Mouse (Mus musculus): Measurements from ENCODE around the gene Sgsm1.

Gene Sgsm1

DNA sequence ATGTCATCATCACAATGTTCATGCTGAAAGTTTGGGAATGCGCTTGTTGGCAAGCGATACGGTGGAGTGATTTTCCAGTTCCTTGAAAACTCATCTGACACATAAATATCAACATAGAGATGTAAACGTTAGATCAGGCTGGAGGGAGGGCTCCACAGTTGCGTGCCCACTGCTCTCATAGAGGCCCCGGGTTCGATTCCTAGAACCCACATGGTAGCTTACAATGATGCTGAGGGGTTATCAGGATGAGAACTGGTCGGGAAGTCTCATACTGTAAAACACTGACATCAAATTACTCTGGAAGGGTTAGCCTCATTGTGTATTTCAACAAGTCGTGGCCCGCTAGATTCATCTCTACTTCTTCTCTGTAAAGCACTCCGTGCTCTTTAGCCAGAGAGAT lies 24.5 kb downstream of the Sgsm1 start:
- no peak for DNase-seq (ENCODE audit: low read depth, low spot score)

DNA sequence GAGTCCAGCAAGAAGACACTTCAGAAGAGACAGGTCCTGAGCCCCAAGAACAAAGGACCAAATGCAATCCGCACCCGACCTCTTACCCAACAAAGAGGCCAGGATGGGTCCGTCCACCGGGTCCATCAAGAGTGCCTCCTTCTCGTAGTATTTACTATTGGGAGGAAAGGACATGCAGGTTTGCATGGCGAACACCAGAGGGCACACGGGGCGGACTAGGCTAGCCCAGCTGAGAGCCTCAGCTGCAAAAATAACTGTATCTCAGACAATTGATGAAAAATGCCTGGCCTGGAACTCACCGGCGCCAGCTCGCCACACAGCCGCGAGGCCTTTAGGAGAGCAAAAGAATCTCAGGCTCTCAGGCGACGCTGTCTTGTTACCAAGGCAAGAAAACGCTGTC lies 25.0 kb downstream of the Sgsm1 start:
- DNase-seq (ENCODE audit: low read depth, low spot score): no peak

DNA sequence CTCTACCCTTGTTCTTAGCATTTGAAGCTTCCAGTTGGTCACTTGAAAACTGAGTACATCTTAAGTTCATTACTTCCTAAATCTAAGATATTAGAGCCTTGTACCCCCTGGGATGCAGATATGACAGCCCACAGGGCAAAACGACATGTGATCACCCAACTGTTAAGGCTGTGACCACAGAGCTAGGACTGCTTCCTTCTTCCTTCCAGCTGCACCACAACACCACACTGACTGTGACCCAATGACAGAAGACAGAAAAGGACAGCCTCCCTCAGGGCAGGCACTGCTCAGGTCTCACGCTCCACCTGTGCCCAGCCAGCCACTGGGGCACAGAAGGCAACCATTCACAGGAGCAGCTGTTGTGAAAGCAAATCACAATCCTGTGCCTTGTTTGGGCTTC lies 26.9 kb downstream of the Sgsm1 start:
- no peak for DNase-seq (ENCODE audit: low read depth, low spot score)

DNA sequence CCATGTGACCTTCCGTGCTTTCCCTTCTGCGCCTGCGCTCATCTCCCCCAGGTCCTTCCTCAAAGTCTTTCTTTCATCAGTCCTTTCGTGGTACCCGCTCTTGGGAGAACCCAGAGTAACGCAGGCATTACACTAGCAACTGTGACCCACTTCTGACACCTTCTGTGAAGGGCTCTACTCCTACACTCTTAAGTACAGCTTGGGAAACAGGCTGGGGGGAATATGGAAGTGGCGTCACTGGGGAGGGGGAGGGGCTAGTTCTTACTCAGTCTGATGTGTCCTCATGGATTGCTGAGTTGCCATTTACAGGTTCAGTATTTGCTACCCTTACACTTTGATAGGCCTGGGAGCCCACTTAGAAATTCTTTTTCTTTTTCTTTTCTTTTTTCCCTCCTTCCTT lies 29.0 kb downstream of the Sgsm1 start:
- DNase-seq (ENCODE audit: low read depth, low spot score): no peak

DNA sequence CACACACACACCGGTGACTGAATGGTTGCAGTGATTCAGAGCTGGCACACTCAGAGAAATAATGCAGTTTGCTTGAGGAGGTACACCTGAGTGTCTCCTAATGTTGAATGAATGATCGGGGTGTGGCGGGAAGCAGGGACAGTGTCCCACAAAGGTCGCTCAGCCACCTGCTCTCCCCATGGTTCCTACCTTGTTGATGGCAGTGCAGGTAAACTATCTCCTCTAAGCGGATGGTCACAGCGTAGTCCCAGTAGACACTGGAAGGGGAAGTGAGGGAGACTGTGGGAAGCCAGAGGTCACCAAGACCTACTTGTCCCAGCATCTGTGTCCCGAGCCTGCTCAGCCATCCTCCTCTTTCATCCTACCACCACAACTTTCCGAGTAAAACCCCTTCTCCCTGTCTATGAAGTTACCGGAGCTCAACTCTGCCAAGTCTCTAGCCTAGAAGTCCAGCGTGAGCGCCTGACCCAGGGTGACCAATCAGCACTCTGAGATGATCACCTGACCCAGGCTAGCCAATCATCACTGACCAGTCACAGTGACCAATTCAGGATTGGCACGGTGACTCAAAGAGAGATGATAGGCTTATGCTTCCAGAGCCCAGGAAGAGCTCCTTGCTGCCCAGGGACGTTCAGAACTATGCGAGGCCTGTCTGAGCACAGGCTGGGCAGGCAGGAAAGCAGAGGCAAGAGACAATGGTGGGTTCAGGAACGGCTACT lies 30.3 kb downstream of the Sgsm1 start:
- no peak for DNase-seq (ENCODE audit: low read depth, low spot score)

DNA sequence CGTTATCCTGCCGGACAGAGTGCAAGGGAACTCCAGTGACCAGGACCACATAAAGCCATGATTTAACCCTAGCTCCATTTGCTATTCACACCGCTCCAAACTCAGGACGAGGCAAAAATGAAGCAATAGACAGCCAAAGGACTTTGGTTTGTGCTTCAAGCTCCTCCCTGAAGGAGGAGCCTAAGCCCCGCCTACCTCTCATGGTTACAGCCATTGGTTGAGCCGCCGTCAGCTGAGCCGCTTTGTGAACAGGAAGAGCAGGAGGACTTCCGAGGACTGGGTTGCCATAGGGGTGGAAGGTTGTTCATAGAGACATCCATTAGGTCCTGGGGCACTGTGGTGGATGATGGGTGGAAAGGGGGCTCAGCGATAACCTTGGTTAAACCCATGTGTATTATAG lies 34.7 kb downstream of the Sgsm1 start:
- DNase-seq (ENCODE audit: low read depth, low spot score): no peak

DNA sequence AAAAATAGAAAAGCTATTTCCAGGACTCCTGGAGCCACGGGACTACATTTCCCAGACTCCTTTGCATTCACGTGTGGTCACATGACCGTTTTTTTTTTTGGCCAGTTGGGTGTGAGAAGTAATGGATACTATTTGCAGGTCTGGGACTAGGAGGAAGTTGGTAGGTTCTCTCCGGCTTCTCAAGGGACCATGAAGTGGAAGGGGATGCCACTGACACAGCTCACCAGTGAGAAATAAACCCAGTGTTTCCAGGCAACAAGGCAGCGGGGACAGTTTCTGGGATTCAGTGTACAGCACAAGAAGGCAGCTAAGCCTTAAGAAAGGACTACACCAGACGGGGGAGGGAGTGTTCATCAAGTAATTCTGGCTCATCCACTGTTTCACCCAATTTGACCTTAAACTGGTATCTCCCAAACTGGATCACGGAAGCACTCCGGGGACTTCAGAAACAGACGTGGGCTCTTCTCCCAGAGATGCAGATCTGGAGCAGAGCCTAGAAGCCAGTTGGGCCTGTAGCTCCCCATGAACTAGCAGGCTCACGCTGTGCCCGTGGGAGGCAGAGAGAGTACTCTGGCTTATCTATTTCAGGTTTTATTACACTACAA lies 39.3 kb downstream of the Sgsm1 start:
- DNase-seq (ENCODE audit: low read depth, low spot score): peak; percentile 94

DNA sequence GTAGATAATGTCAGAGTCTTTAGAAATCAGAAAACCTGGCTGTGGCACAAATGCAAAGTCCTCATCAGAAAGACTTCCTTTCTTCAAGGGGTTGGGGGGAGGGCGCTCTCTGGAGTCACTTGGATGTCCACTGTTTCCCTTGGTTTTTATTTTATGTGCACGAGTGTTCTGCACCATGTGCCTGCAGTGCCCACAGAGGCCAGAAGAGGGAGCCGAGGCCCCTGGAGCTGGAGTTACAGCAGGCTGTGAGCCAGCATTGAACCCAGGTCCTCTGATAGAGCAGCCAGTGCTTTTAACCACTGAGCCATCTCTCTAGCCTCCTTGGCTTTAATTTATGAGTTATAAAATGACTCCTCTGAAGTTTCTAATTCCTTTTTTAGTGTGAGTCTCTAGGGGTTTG lies 40.5 kb downstream of the Sgsm1 start:
- no peak for DNase-seq (ENCODE audit: low read depth, low spot score)

DNA sequence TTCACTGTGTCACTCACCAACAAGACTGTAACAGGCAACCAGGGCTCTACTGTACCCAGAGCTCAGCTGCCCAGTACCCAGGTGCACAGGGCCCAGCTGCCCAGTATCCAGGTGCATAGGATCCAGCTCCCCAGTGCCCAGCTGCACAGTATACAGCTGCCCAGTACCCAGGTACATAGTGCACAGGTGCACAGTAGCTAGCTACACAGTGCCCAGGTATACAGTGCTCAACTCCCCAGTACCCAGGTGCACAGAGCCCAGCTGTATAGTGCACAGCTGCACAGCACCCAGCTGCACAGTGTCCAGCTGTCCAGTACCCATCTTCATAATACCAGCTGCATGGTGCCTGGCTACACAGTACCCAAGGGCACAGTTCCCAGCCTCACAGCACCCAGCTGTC lies 42.3 kb downstream of the Sgsm1 start:
- DNase-seq (ENCODE audit: low read depth, low spot score): no peak

DNA sequence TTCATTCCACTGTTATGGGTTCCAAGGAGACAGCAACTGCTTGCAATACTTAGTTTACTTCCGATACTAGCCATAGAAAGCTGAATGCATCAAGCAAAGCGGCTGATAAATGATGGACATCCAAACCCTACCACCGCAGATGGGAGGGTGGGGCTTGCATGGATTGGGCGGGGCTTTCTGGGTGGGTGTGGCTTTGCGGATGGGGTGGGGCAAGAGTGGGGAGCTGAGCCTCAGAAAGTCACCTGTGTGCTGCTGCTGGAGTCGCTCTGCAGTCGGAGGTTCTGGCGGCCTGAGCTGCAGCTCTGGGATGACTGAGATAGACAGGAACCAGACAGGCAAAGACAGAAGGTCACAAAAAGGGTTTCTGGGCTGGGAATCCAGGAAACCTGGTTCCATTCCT lies 44.9 kb downstream of the Sgsm1 start:
- no peak for DNase-seq (ENCODE audit: low read depth, low spot score)

DNA sequence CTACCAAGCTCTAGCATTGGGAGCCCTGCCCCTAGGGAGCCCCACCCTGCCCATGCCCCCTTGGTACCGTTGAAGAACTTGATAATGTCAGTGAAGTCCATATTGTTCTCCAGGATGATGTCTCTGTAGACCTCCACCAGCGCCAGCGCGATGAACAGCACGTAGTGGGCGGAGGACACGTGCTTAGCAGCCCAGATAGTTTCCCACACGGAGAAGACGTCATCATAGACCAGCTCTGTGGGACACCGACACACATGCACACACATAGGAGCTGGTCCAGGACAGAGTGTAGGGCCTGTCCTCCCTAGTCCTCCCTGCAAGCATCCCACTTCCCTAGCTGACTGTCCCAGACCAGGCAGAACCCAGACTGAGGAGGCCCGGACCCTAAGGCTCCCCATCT lies 59.8 kb downstream of the Sgsm1 start:
- DNase-seq (ENCODE audit: low read depth, low spot score): peak; percentile 28

DNA sequence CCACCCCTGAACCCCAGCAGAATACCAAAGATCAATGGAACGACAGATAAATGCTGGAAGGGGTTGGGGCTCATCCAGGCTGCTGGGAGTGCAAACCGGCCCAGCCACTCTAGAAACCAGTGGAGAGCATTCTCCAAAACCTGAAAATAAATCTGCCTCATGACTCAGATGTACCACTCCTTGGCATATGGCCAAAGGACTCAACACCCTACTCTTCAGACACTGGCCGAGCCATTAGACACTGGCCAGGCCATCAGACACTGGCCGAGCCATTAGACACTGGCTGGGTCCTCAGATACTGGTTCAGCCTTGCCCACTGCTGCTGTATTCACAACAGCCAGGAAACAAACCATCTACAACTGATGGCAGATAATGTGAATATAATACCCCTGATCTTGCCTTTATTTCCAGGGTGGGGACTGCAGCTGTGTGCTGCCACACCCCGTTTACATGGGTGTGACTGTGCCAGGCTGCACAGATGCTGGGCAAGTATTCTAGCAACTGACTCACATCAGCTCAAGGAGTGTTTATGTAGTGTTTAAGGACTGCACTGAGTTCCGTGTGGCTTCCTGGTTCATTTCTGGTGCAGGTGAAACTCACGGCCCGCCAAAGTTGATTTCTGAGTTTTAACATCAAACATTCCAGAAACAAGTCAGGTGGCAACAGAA lies 61.2 kb downstream of the Sgsm1 start:
- DNase-seq (ENCODE audit: low read depth, low spot score): no peak

DNA sequence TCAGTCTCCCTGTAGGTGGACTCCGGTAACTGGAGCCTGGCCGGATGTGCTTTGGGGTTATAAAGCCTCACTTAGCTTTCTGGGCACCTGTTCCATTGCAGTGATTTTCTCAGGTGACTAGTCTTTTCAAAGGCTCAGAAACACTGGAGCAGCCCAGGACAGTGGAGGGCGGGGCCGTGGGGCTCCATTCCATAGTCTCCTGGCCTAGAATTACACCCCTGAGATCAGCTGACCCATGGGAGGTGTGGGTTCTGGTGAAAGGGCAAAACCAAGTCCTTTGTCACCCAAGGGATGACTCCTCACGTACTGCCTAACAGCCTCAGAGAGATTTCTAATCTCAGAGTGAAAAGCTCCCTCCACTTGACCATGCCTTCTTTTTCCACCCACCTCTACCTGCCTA lies 80.4 kb downstream of the Sgsm1 start:
- no peak for DNase-seq (ENCODE audit: low read depth, low spot score)

DNA sequence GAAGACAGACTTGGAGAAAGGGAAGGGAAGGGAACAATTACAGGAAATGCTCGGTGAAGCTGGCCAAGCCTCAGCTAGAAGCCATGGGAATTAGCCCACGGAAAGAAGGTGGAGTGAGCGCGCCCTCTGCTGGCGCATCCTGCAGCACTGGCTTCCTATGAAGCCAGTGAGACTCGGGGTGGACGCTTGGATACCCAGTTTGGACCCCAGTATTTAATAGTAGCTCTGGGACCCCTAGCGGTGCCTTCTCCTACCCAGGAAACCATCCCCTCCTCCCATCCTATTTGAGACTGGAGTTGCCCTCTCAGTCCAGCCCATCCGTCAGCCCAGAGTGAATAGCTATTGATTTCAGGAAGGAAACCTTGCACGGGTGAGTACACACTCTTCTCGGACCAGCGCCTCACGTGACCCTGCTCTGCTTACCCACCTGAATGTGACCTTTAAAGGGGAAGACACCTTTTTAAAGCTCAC lies 83.9 kb downstream of the Sgsm1 start, which contains the start of gene Tmem211:
Tmem211 (plus strand) TSS at position 278 of the 471 bp plus-strand sequence.
- peak; percentile 60 for DNase-seq (ENCODE audit: low read depth, low spot score)

DNA sequence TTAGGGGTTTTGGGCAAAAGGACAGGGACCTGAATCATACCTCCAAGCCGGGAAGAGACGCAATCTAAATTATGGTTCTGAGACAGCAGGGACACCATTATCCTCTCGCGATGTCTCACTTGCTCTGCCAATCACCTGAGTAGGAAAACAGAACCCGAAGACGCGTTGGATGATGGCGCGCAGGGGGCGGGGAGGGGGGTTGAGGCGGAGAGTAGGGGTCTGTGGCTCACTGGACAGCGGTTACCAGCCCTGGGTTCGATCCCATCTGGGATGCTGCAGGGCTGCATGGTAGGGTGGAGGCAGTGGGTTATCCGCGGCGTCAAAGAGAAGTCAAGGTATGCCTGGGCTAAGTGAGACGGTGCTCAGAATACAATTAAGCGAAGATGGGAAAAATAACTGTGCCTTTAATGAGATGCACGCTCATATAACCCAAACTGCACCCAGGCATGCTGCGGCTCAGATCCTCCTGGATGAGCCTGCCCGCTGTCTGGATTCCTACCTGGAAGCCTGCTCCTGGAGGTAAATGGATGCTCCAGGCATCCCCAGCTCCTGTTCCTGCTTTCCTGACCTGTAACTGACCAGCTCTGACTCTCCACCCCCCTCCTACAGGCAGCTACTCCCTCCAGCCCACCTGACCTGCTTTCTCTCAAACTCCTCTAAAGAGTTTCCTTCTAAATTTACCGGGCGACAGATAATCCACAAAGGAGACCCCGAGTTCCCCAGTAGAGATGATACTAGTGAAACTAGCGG lies 84.7 kb downstream of the Sgsm1 start:
- DNase-seq (ENCODE audit: low read depth, low spot score): no peak

DNA sequence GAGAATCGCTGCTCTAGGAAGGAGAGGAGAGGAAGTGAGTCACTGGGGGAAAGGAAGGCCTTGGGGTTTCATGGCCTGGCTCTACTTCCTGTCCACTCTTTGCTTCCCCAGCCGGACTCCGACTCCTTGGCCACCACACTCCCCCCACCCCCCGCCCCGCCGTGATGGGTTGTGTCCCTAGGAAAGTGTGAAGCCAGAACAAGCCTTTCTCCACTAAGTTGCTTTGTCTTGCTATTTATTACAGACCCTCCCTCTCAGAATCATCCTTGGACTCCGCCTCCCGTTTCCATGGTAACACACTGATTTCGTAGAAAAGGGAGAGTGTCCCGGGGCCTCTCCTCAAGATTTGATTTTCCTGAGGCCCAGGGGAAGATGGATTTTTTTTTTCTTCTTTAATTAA lies 85.3 kb downstream of the Sgsm1 start:
- no peak for DNase-seq (ENCODE audit: low read depth, low spot score)

DNA sequence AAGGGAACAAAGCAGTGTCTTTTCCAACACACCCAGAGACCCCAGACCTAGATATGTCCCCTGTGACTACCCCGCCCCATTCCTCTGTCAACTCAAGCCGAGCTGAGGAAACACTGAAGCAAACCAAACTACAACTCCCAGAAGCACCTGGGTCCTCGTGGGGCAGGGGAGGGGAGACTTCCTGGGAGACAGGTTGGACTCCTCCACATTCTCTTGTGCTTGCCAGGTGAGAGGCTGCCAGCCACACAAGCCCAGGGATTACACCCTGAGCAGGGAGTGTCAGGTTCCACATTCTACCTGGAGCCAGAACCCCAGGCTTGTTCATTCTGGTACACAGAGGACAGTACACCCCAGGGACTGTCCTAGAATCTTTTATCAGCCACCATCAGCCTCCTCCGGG lies 86.7 kb downstream of the Sgsm1 start:
- no peak for DNase-seq (ENCODE audit: low read depth, low spot score)

DNA sequence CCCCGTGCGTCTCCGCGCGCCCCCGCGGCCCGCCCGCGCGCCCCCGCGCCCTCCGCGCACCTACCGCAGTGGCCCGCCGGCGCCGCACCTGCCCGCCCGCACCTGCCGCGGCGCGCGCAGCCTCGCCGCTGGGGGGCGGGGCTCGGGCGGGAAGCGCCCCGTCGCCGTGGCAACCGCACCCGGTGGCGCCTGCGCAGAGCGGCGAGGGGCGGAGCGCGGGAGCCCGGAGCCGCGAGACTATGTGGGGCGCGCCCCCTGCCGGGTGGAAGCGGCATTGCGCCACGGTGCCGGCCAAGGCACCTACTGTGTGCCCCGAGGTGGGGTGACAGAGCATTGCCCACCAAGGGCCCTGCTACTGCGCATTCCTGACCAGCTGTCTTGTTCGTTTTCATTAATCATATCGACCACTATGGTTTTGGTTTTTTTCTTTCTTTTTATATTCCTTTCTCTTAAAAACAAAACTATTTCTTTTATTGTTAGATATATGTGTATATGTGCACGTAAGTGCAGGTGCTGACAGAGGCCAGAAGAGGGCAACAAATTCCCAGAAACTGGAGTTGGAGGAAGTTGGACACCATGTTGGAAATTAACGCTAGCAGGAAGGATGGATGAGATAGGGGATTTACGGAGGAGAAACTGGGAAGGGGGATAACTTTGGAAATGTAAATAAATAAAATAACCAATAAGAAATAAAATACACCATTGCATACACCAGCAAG lies 89.3 kb downstream of the Sgsm1 start, which contains the start of gene 2900026A02Rik:
2900026A02Rik (minus strand) TSS at position 90 of the 719 bp plus-strand sequence.
- DNase-seq (ENCODE audit: low read depth, low spot score): no peak

DNA sequence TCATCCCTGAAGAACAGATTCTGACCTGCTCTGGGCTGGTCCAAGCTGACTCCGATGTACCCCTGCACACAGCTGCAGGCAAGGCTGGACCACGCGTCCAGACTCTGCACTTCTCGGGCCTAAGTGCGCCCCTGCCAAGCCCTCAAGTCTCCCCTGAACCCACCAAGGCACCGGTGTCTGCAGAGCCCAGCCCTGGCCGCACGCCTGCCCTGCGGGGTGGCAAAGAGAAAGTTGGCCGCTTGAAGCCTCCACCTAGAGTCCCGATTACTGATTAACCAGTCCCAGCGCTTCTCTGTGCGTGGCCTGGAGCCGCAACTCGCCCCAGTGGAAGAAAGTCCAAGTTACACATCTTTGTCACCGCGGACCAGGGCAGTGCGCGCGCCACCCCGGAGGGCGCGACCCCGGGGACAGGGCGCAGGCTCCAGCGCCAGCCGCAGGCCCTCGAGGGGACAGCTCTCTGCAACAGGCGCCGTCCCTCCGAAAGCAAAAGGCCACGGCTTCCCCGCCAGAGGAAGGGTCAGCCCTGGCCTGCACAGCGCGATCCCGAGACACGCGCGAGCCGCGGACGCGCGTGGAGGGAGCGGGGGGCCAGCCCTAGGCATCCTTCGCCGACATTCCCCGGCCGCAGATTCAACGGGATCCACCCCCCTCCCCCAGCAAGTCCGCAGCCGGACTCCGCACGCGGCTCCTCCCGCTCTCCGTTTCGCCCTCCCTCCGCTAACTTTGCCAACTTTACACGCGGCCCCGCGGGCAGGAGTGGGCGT lies 90.0 kb downstream of the Sgsm1 start:
- DNase-seq (ENCODE audit: low read depth, low spot score): no peak

DNA sequence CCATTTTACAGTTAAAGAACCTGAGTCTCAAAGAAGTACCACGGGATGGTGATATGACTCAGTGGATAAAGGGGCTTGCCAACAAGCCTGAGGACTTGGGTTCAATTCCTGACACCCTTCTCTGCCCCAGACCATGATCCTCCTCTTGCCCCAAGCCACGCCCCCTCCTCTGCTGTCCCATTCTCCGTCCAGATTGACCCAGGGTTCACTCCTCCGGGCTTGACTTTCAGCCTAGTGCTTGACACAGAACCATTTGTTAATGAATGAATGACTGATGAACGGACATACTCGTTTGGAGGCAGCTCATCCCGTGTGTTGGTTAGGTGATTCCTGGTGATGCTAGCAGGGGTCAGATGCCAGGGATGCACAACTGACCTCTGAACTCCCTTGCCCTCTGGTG lies 90.7 kb downstream of the Sgsm1 start:
- no peak for DNase-seq (ENCODE audit: low read depth, low spot score)

DNA sequence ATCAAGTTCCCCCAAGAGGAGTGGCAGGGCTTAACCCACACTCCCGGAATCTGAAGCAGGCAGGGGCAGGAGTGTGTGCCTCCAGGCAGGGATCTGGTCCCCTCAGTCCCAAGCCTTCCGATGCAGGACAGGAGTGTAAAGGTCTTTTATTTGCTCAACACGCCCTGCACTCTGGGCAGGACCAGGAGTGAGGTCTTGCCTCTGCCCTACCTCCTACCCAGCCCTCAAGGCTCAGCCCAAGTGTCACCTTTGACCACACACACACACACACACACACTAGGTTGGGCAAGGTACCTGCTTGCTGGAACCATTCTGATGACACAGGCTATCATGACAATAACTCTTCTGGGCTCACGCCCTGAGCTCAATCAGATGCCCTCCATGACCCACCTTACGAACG lies 91.1 kb downstream of the Sgsm1 start:
- no peak for DNase-seq (ENCODE audit: low read depth, low spot score)
